Mouse (Mus musculus) midbrain, embryonic 11.5 days (tissue): ENCODE results near the gene Sptbn1. TPM values are rescaled to one million over a fixed set of nuclear protein-coding genes. Genes with fewer than 3 reads are reported as not detected.

Source experiments
- ATAC-seq: fragments of 200-750 bp; cut with Nextera tagmentation; 2 replicates; pipeline ENCODE4 v1.8.0; 2017; ENCODE audit warnings: moderate TSS enrichment, moderate library complexity; ENCODE audit not compliant: low FRiP score
- DNase-seq: peaks from one replicate; pipeline ENCODE4 v3.0.0; 2015; ENCODE audit warnings: low spot score; ENCODE audit errors: missing footprints
- H3K27ac ChIP-seq: fragments of 300-500 bp; sonication (generic); 2 replicates; pipeline ENCODE4 v1.5.1; 2014; ENCODE audit warnings: low read depth, low read length
- H3K27me3 ChIP-seq: fragments of 300-500 bp; sonication (generic); 2 replicates; pipeline ENCODE4 v1.6.1; 2014; ENCODE audit warnings: mild to moderate bottlenecking, low read length, moderate library complexity, mixed read lengths; ENCODE audit not compliant: control insufficient read depth, insufficient read depth
- H3K36me3 ChIP-seq: fragments of 300-500 bp; sonication (generic); 2 replicates; pipeline ENCODE4 v1.6.1; 2014; ENCODE audit warnings: mild to moderate bottlenecking, low read length, moderate library complexity, mixed read lengths; ENCODE audit not compliant: control insufficient read depth, insufficient read depth
- H3K4me1 ChIP-seq: fragments of 300-500 bp; sonication (generic); 2 replicates; pipeline ENCODE4 v1.6.1; 2014; ENCODE audit warnings: low read length; ENCODE audit not compliant: control insufficient read depth, insufficient read depth
- H3K4me2 ChIP-seq: fragments of 300-500 bp; sonication (generic); 2 replicates; pipeline ENCODE4 v1.6.1; 2014; ENCODE audit warnings: mild to moderate bottlenecking, moderate library complexity
- H3K4me3 ChIP-seq: fragments of 300-500 bp; sonication (generic); 2 replicates; pipeline ENCODE4 v1.5.1; 2014; ENCODE audit warnings: low read depth, low read length
- H3K9ac ChIP-seq: fragments of 300-500 bp; sonication (generic); 2 replicates; pipeline ENCODE4 v1.6.1; 2014; ENCODE audit warnings: low read length
- H3K9me3 ChIP-seq: fragments of 300-500 bp; sonication (generic); 2 replicates; pipeline ENCODE4 v1.6.1; 2016; ENCODE audit warnings: low read length; ENCODE audit not compliant: control insufficient read depth
- WGBS: fragments of 180-500 bp; shearing (Covaris S2); extraction: QIAGEN DNeasy Blood & Tissue Kit; methylation state at CpG from one replicate; pipeline ENCODE4 v1.1.7; 2014; 5-methylcytosine and 5-hydroxymethylcytosine counted together
- polyA plus RNA-seq: library from polyadenylated mRNA; unstranded; fragments of >200 nt; fragmentation: Nextera tagmentation; extraction: Ambion mirVana; gene quantifications from 2 replicates; pipeline ENCODE4 v1.2.1, GENCODE M21; 2014

The Sptbn1 gene
- polyA plus RNA-seq, 1 experiment from 2014 or later = 86.2 TPM

GRCm38 (mm10) chr11:30231336-30231735 lies 36.6 kb downstream of the Sptbn1 start:
- Histone ChIP-seq H3K4me2 (no peak overlapping the region), H3K4me3 (no peak overlapping the region), H3K9me3 (no peaks in the 10 kb centered on the region), H3K27me3 (no peaks in the 10 kb centered on the region), H3K36me3 (no peaks in the 10 kb centered on the region), H3K9ac (no peak overlapping the region), H3K4me1 (no peaks in the 10 kb centered on the region), H3K27ac (no peak overlapping the region)
- ATAC-seq = no peak
- DNase-seq = no peak
- WGBS = 85% methylated on average over 3 of the region's 3 CpGs

GRCm38 (mm10) chr11:30230330-30230771 lies 37.6 kb downstream of the Sptbn1 start:
- H3K4me3 ChIP-seq = no peak overlapping the region
- H3K9ac ChIP-seq = no peak overlapping the region
- ATAC-seq = no peak
- H3K9me3 ChIP-seq = no peaks in the 10 kb centered on the region
- H3K27ac ChIP-seq = no peak overlapping the region
- no peak for DNase-seq
- H3K27me3 ChIP-seq = no peaks in the 10 kb centered on the region
- 91% methylated on average over 4 of the region's 4 CpGs for WGBS
- no peaks in the 10 kb centered on the region for H3K4me1 ChIP-seq
- no peak overlapping the region for H3K4me2 ChIP-seq
- no peaks in the 10 kb centered on the region for H3K36me3 ChIP-seq

DNA sequence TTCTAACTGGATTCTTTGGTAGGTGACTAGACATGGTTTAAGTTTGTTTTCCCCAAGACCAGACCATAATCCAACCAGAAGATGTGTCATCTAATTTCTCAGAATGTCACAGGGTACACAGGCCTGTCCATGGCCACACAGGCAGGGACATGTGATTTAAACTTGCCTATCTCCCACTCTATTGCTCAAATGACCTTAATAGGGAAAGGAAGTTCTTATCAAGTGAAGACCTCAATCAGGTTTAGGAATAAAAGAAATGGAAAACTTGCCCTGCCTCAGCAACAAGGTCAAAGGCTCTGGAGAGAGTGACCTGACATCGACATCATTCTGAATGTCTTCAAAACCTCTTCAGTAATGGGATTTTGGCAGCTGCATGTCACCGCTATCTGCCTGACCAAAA lies 41.2 kb downstream of the Sptbn1 start:
- H3K4me2 ChIP-seq = no peak overlapping the region
- no peaks in the 10 kb centered on the region for H3K4me1 ChIP-seq
- no peak overlapping the region for H3K9ac ChIP-seq
- no peak overlapping the region for H3K27ac ChIP-seq
- WGBS = 89% methylated on average over 2 of the region's 2 CpGs
- DNase-seq = no peak
- no peak overlapping the region for H3K4me3 ChIP-seq
- H3K9me3 ChIP-seq = no peaks in the 10 kb centered on the region
- no peak for ATAC-seq
- H3K27me3 ChIP-seq = no peaks in the 10 kb centered on the region
- no peaks in the 10 kb centered on the region for H3K36me3 ChIP-seq

GRCm38 (mm10) chr11:30224599-30224998 lies 43.4 kb downstream of the Sptbn1 start:
- Histone ChIP-seq H3K4me2 (no peak overlapping the region), H3K4me3 (no peak overlapping the region)
- ATAC-seq = no peak

DNA sequence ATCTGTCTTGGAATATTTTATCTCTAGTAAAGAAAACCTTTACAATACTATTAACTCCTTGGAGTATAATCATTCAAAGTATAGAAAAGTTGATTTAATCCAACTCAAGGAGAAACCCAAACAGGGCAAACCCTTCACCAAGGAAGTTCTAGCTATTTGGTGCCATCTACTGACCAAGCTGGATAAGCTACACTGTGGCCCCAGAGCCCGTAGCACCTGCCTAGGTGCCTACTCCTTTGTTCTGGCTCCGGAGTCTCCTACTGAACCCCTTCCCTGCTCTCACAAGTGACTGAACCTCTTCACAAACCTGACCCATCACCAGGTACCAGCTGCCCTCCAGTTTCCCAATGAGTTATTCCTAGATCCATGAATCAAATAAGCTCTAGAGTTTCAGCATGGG lies 45.3 kb downstream of the Sptbn1 start:
- WGBS = 42% methylated on average over 2 of the region's 2 CpGs
- Histone ChIP-seq H3K36me3 (no peaks in the 10 kb centered on the region), H3K27ac (no peak overlapping the region), H3K4me3 (no peak overlapping the region), H3K27me3 (no peaks in the 10 kb centered on the region), H3K4me2 (no peak overlapping the region), H3K9me3 (no peaks in the 10 kb centered on the region), H3K9ac (no peak overlapping the region), H3K4me1 (no peaks in the 10 kb centered on the region)
- DNase-seq (no peak), ATAC-seq (peak; percentile 35; the same call in 1 of the 2 replicates)

More at GRCm38 (mm10) chr11:30224599-30224998, 43.4 kb downstream of the Sptbn1 start:
- Histone ChIP-seq H3K27me3 (no peaks in the 10 kb centered on the region), H3K9me3 (no peaks in the 10 kb centered on the region), H3K4me1 (no peaks in the 10 kb centered on the region), H3K27ac (no peak overlapping the region), H3K36me3 (no peaks in the 10 kb centered on the region), H3K9ac (no peak overlapping the region)
- DNase-seq = no peak

DNA sequence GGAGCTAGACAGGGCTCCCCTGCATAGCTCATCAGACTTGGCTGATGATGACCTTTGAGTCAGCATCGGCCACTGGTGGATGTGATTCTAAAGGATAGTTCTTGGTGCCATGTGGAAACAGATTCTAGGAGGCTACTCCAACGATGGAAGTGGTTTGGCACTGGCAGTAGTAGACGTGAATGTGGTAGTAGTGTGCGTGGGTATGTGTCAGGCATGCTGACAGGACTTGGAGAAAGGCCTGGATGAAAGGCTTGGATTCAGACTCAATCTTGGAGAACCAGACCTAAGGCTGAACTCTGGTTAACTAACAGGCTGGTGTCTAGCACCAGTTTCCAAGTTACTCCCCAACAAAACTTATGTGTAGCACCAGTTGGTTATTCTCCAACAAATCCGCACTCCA lies 46.9 kb downstream of the Sptbn1 start:
- no peak overlapping the region for H3K27ac ChIP-seq
- H3K27me3 ChIP-seq = no peaks in the 10 kb centered on the region
- DNase-seq = no peak
- no peaks in the 10 kb centered on the region for H3K36me3 ChIP-seq
- H3K9me3 ChIP-seq = no peaks in the 10 kb centered on the region
- H3K4me3 ChIP-seq = no peak overlapping the region
- 93% methylated on average over 5 of the region's 5 CpGs for WGBS
- H3K9ac ChIP-seq = no peak overlapping the region
- no peaks in the 10 kb centered on the region for H3K4me1 ChIP-seq
- H3K4me2 ChIP-seq = no peak overlapping the region
- ATAC-seq = no peak

- no peaks in the 10 kb centered on the region for H3K27me3 ChIP-seq
- no peak overlapping the region for H3K9ac ChIP-seq
- no peaks in the 10 kb centered on the region for H3K9me3 ChIP-seq
- no peak for ATAC-seq
- whole genome bisulfite sequencing = 95% methylated on average over 1 of the region's 1 CpGs
- H3K4me3 ChIP-seq = no peak overlapping the region
- H3K4me1 ChIP-seq = no peaks in the 10 kb centered on the region
- no peaks in the 10 kb centered on the region for H3K36me3 ChIP-seq
- DNase-seq = no peak
- H3K4me2 ChIP-seq = no peak overlapping the region
- H3K27ac ChIP-seq = no peak overlapping the region
These were observed 49.6 kb downstream of the Sptbn1 start for GRCm38 (mm10) chr11:30218386-30218785.

GRCm38 (mm10) chr11:30217496-30217895 lies 50.5 kb downstream of the Sptbn1 start:
- DNase-seq = no peak
- Histone ChIP-seq H3K36me3 (no peaks in the 10 kb centered on the region), H3K4me1 (no peaks in the 10 kb centered on the region), H3K27ac (no peak overlapping the region), H3K9me3 (no peaks in the 10 kb centered on the region), H3K27me3 (no peaks in the 10 kb centered on the region), H3K9ac (no peak overlapping the region), H3K4me3 (no peak overlapping the region), H3K4me2 (no peak overlapping the region)
- ATAC-seq = no peak
- WGBS = 41% methylated on average over 1 of the region's 1 CpGs

- DNase-seq (no peak), ATAC-seq (no peak)
- H3K27ac ChIP-seq = no peak overlapping the region
- no peaks in the 10 kb centered on the region for H3K4me1 ChIP-seq
- no peaks in the 10 kb centered on the region for H3K9me3 ChIP-seq
- no peak overlapping the region for H3K9ac ChIP-seq
- no peak overlapping the region for H3K4me2 ChIP-seq
- no peak overlapping the region for H3K4me3 ChIP-seq
- H3K27me3 ChIP-seq = no peaks in the 10 kb centered on the region
- no peaks in the 10 kb centered on the region for H3K36me3 ChIP-seq
- 53% methylated on average over 5 of the region's 5 CpGs for WGBS
These were observed 56.1 kb downstream of the Sptbn1 start for GRCm38 (mm10) chr11:30211663-30212416.
